Mouse (Mus musculus) limb, embryonic 13.5 days (tissue): ENCODE data around the gene Zfp36l1. TPM values are rescaled to one million over a fixed set of nuclear protein-coding genes. Genes with fewer than 3 reads are reported as not detected.

ENCODE experiments used
- ATAC-seq: fragments of 200-750 bp; cut with Nextera tagmentation; 2 replicates; pipeline ENCODE4 v1.8.0; 2017; ENCODE audit warnings: low read depth, moderate number of reproducible peaks, moderate TSS enrichment; ENCODE audit not compliant: low FRiP score
- H3K27ac ChIP-seq: fragments of 300-500 bp; sonication (generic); 2 replicates; pipeline ENCODE4 v1.5.1; 2015; ENCODE audit warnings: inconsistent platforms, mild to moderate bottlenecking, moderate library complexity
- H3K27me3 ChIP-seq: fragments of 300-500 bp; sonication (generic); 2 replicates; pipeline ENCODE4 v1.6.1; 2015; ENCODE audit warnings: mild to moderate bottlenecking, inconsistent platforms
- H3K36me3 ChIP-seq: fragments of 300-500 bp; sonication (generic); 2 replicates; pipeline ENCODE4 v1.6.1; 2015; ENCODE audit warnings: inconsistent platforms, mild to moderate bottlenecking, moderate library complexity
- H3K4me1 ChIP-seq: fragments of 300-500 bp; sonication (generic); 2 replicates; pipeline ENCODE4 v1.6.1; 2015; ENCODE audit warnings: inconsistent platforms
- H3K4me2 ChIP-seq: fragments of 300-500 bp; sonication (generic); replicated peaks from 2 replicates; pipeline ENCODE4 v1.6.1; 2015; ENCODE audit warnings: inconsistent platforms, mild to moderate bottlenecking, moderate library complexity
- H3K4me3 ChIP-seq: fragments of 300-500 bp; sonication (generic); 2 replicates; pipeline ENCODE4 v1.5.1; 2015; ENCODE audit warnings: moderate library complexity, mild to moderate bottlenecking, inconsistent platforms
- H3K9ac ChIP-seq: fragments of 300-500 bp; sonication (generic); 2 replicates; pipeline ENCODE4 v1.6.1; 2015; ENCODE audit warnings: mild to moderate bottlenecking, inconsistent platforms
- H3K9me3 ChIP-seq: fragments of 300-500 bp; sonication (generic); 2 replicates; pipeline ENCODE4 v1.6.1; 2016; ENCODE audit warnings: inconsistent platforms
- WGBS: fragments of 180-500 bp; shearing (Covaris S2); methylation state at CpG from one replicate; pipeline ENCODE4 v1.1.7; 2015; 5-methylcytosine and 5-hydroxymethylcytosine counted together
- polyA plus RNA-seq: library from polyadenylated mRNA; unstranded; fragments of >200 nt; fragmentation: Nextera tagmentation; extraction: Ambion mirVana; gene quantifications from 2 replicates; pipeline ENCODE4 v1.2.1, GENCODE M21; 2015

Zfp36l1 gene
- polyA plus RNA-seq, 1 experiment from 2014 or later = 146 TPM

- Histone ChIP-seq H3K27me3 (no peaks in the 10 kb centered on the region), H3K36me3 (peaks cover 34% of the 10 kb centered on the region), H3K4me3 (no peak overlapping the region), H3K9ac (no peak overlapping the region), H3K4me1 (peaks cover 54% of the 10 kb centered on the region), H3K27ac (no peak overlapping the region), H3K9me3 (no peaks in the 10 kb centered on the region), H3K4me2 (no peak overlapping the region)
- 89% methylated on average over 5 of the region's 5 CpGs for WGBS
- ATAC-seq = no peak
Measured at GRCm38 (mm10) chr12:80127191-80127762, 14.5 kb upstream of the Zfp36l1 start.

GRCm38 (mm10) chr12:80125316-80125715 lies 12.5 kb upstream of the Zfp36l1 start:
- WGBS = 90% methylated on average over 5 of the region's 5 CpGs
- Histone ChIP-seq H3K27ac (no peak overlapping the region), H3K27me3 (no peaks in the 10 kb centered on the region), H3K9ac (no peak overlapping the region), H3K4me1 (peaks cover 36% of the 10 kb centered on the region), H3K4me3 (no peak overlapping the region), H3K4me2 (no peak overlapping the region), H3K36me3 (peaks cover 45% of the 10 kb centered on the region), H3K9me3 (no peaks in the 10 kb centered on the region)
- ATAC-seq = no peak

GRCm38 (mm10) chr12:80124756-80125155 lies 11.9 kb upstream of the Zfp36l1 start:
- H3K4me3 ChIP-seq = no peak overlapping the region
- 66% methylated on average over 3 of the region's 3 CpGs for WGBS
- H3K9me3 ChIP-seq = no peaks in the 10 kb centered on the region
- peaks cover 30% of the 10 kb centered on the region for H3K4me1 ChIP-seq
- peaks cover 50% of the 10 kb centered on the region for H3K36me3 ChIP-seq
- no peak overlapping the region for H3K9ac ChIP-seq
- H3K4me2 ChIP-seq = no peak overlapping the region
- no peaks in the 10 kb centered on the region for H3K27me3 ChIP-seq
- ATAC-seq = no peak
- no peak overlapping the region; the same call in 1 of the 2 replicates for H3K27ac ChIP-seq

- H3K27me3 ChIP-seq = no peaks in the 10 kb centered on the region
- no peak overlapping the region; the same call in 1 of the 2 replicates for H3K27ac ChIP-seq
- H3K9me3 ChIP-seq = no peaks in the 10 kb centered on the region
- no peak overlapping the region for H3K4me3 ChIP-seq
- no peak overlapping the region for H3K4me2 ChIP-seq
- peaks cover 25% of the 10 kb centered on the region for H3K4me1 ChIP-seq
- 79% methylated on average over 3 of the region's 3 CpGs for WGBS
- no peak overlapping the region for H3K9ac ChIP-seq
- H3K36me3 ChIP-seq = peaks cover 53% of the 10 kb centered on the region
- no peak for ATAC-seq
Measured at GRCm38 (mm10) chr12:80124211-80124610, 11.4 kb upstream of the Zfp36l1 start.

- Histone ChIP-seq H3K9me3 (no peaks in the 10 kb centered on the region), H3K27ac (no peak overlapping the region; the same call in 1 of the 2 replicates)
- WGBS = 54% methylated on average over 4 of the region's 4 CpGs
Measured at GRCm38 (mm10) chr12:80123227-80123803, 10.5 kb upstream of the Zfp36l1 start.

GRCm38 (mm10) chr12:80121438-80121837 lies 8.6 kb upstream of the Zfp36l1 start:
- Histone ChIP-seq H3K4me2 (no peak overlapping the region), H3K27ac (no peak overlapping the region), H3K9ac (no peak overlapping the region), H3K36me3 (peaks cover 43% of the 10 kb centered on the region), H3K9me3 (no peaks in the 10 kb centered on the region), H3K4me3 (no peak overlapping the region), H3K27me3 (no peaks in the 10 kb centered on the region), H3K4me1 (peaks cover 36% of the 10 kb centered on the region)
- 84% methylated on average over 1 of the region's 1 CpGs for WGBS
- no peak for ATAC-seq

More at GRCm38 (mm10) chr12:80123227-80123803, 10.5 kb upstream of the Zfp36l1 start:
- ATAC-seq = peak; percentile 87
- H3K4me2 ChIP-seq = no peak overlapping the region
- H3K4me1 ChIP-seq = peaks cover 18% of the 10 kb centered on the region
- H3K4me3 ChIP-seq = no peak overlapping the region
- H3K27me3 ChIP-seq = no peaks in the 10 kb centered on the region
- H3K36me3 ChIP-seq = peaks cover 55% of the 10 kb centered on the region
- H3K9ac ChIP-seq = no peak overlapping the region

GRCm38 (mm10) chr12:80118588-80118987 lies 5.8 kb upstream of the Zfp36l1 start:
- H3K4me2 ChIP-seq = no peak overlapping the region
- no peak overlapping the region for H3K4me3 ChIP-seq
- no peaks in the 10 kb centered on the region for H3K9me3 ChIP-seq
- no peak for ATAC-seq
- H3K36me3 ChIP-seq = peaks cover 24% of the 10 kb centered on the region
- H3K9ac ChIP-seq = no peak overlapping the region
- peaks cover 38% of the 10 kb centered on the region for H3K4me1 ChIP-seq
- H3K27ac ChIP-seq = no peak overlapping the region
- H3K27me3 ChIP-seq = no peaks in the 10 kb centered on the region
- 86% methylated on average over 1 of the region's 1 CpGs for WGBS

- H3K36me3 ChIP-seq = peaks cover 17% of the 10 kb centered on the region
- peak overlapping the region; percentile 91 for H3K4me3 ChIP-seq
- H3K27me3 ChIP-seq = no peaks in the 10 kb centered on the region
- H3K4me2 ChIP-seq = peak overlapping the region; percentile 85
- no peaks in the 10 kb centered on the region for H3K9me3 ChIP-seq
- peak overlapping the region; percentile 89 for H3K9ac ChIP-seq
- WGBS = 43% methylated on average over 18 of the region's 18 CpGs
- no peak for ATAC-seq
- H3K27ac ChIP-seq = peak overlapping the region; percentile 99
- H3K4me1 ChIP-seq = peaks cover 29% of the 10 kb centered on the region
Measured at GRCm38 (mm10) chr12:80116206-80117112, 3.6 kb upstream of the Zfp36l1 start.

- WGBS = under 1% methylated on average over 30 of the region's 30 CpGs
Measured at GRCm38 (mm10) chr12:80115863-80116194, 3.0 kb upstream of the Zfp36l1 start.

GRCm38 (mm10) chr12:80115142-80115862 lies 2.5 kb upstream of the Zfp36l1 start:
- ATAC-seq = peak; percentile 38; the same call in 1 of the 2 replicates
- peak overlapping the region; percentile 89 for H3K9ac ChIP-seq
- H3K4me1 ChIP-seq = peaks cover 29% of the 10 kb centered on the region
- H3K4me2 ChIP-seq = peak overlapping the region; percentile 85
- H3K36me3 ChIP-seq = peaks cover 16% of the 10 kb centered on the region
- H3K9me3 ChIP-seq = no peaks in the 10 kb centered on the region
- H3K4me3 ChIP-seq = peak overlapping the region; percentile 91
- H3K27ac ChIP-seq = peak overlapping the region; percentile 99
- no peaks in the 10 kb centered on the region for H3K27me3 ChIP-seq
- WGBS = under 1% methylated on average over 68 of the region's 71 CpGs

More at GRCm38 (mm10) chr12:80115863-80116194, 3.0 kb upstream of the Zfp36l1 start:
- ATAC-seq = no peak
- peak overlapping the region; percentile 91 for H3K4me3 ChIP-seq
- H3K4me2 ChIP-seq = peak overlapping the region; percentile 85
- H3K9me3 ChIP-seq = no peaks in the 10 kb centered on the region
- H3K4me1 ChIP-seq = peaks cover 29% of the 10 kb centered on the region
- H3K27me3 ChIP-seq = no peaks in the 10 kb centered on the region
- H3K27ac ChIP-seq = peak overlapping the region; percentile 99
- H3K36me3 ChIP-seq = peaks cover 18% of the 10 kb centered on the region
- H3K9ac ChIP-seq = peak overlapping the region; percentile 89

- WGBS = under 1% methylated on average over 8 of the region's 8 CpGs
- peak overlapping the region; percentile 89 for H3K9ac ChIP-seq
Measured at GRCm38 (mm10) chr12:80114892-80115141, 2.0 kb upstream of the Zfp36l1 start.

More at GRCm38 (mm10) chr12:80114892-80115141, 2.0 kb upstream of the Zfp36l1 start:
- Histone ChIP-seq H3K9me3 (no peaks in the 10 kb centered on the region), H3K4me2 (peak overlapping the region; percentile 85), H3K27ac (peak overlapping the region; percentile 99), H3K4me3 (peak overlapping the region; percentile 91), H3K4me1 (peaks cover 29% of the 10 kb centered on the region), H3K36me3 (peaks cover 16% of the 10 kb centered on the region), H3K27me3 (no peaks in the 10 kb centered on the region)
- peak; percentile 31 for ATAC-seq
